Mouse (Mus musculus) lung, postnatal 0 days (tissue): ENCODE measurements around the gene Ptrh1. TPM values are rescaled to one million over a fixed set of nuclear protein-coding genes. Genes with fewer than 3 reads are reported as not detected.

Experiments
- ATAC-seq: fragments of 200-750 bp; cut with Nextera tagmentation; 2 replicates; pipeline ENCODE4 v1.8.0; 2017; ENCODE audit warnings: moderate library complexity
- DNase-seq: peaks from one replicate; pipeline ENCODE4 v3.0.0-alpha.2; 2016; ENCODE audit warnings: low spot score
- H3K27ac ChIP-seq: fragments of 300-500 bp; sonication (generic); 2 replicates; pipeline ENCODE4 v1.5.1; 2014; ENCODE audit warnings: antibody characterized with exemption, mild to moderate bottlenecking, low read length, mixed read lengths
- H3K27me3 ChIP-seq: fragments of 300-500 bp; sonication (generic); replicated peaks from 2 replicates; pipeline ENCODE4 v1.6.1; 2014; ENCODE audit warnings: low read length, mixed read lengths; ENCODE audit not compliant: insufficient read depth
- H3K36me3 ChIP-seq: fragments of 300-500 bp; sonication (generic); 2 replicates; pipeline ENCODE4 v1.6.1; 2014; ENCODE audit warnings: low read length, mixed read lengths; ENCODE audit not compliant: insufficient read depth
- H3K4me1 ChIP-seq: fragments of 300-500 bp; sonication (generic); 2 replicates; pipeline ENCODE4 v1.6.1; 2014; ENCODE audit warnings: antibody characterized with exemption, low read depth, low read length, mixed read lengths; ENCODE audit not compliant: insufficient read depth
- H3K4me2 ChIP-seq: fragments of 300-500 bp; sonication (generic); replicated peaks from 2 replicates; pipeline ENCODE4 v1.6.1; 2014; ENCODE audit warnings: low read depth, mild to moderate bottlenecking, low read length, moderate library complexity, mixed read lengths
- H3K4me3 ChIP-seq: fragments of 300-500 bp; sonication (generic); 2 replicates; pipeline ENCODE4 v1.5.1; 2014; ENCODE audit warnings: low read depth, low read length
- H3K9ac ChIP-seq: fragments of 300-500 bp; sonication (generic); replicated peaks from 2 replicates; pipeline ENCODE4 v1.6.1; 2014; ENCODE audit warnings: low read depth, mild to moderate bottlenecking
- H3K9me3 ChIP-seq: fragments of 300-500 bp; sonication (generic); 2 replicates; pipeline ENCODE4 v1.6.1; 2016; ENCODE audit warnings: low read length, mixed read lengths
- CTCF ChIP-seq: IDR thresholded peaks from 2 replicates; pipeline ENCODE4 v1.5.1; 2016; ENCODE audit warnings: antibody characterized with exemption, mild to moderate bottlenecking
- EP300 ChIP-seq: IDR thresholded peaks from 2 replicates; pipeline ENCODE4 v1.6.1; 2016; ENCODE audit warnings: antibody characterized with exemption, mild to moderate bottlenecking, control low read depth
- WGBS: fragments of 180-500 bp; shearing (Covaris S2); extraction: QIAGEN DNeasy Blood & Tissue Kit; methylation state at CpG from one replicate; pipeline ENCODE4 v1.1.7; 2014; 5-methylcytosine and 5-hydroxymethylcytosine counted together
- polyA plus RNA-seq: library from polyadenylated mRNA; unstranded; fragments of >200 nt; fragmentation: Nextera tagmentation; extraction: Ambion mirVana; gene quantifications from 2 replicates; pipeline ENCODE4 v1.2.1, GENCODE M21; 2015

Gene Ptrh1
- polyA plus RNA-seq, 1 experiment from 2014 or later, result 3.3 TPM

DNA sequence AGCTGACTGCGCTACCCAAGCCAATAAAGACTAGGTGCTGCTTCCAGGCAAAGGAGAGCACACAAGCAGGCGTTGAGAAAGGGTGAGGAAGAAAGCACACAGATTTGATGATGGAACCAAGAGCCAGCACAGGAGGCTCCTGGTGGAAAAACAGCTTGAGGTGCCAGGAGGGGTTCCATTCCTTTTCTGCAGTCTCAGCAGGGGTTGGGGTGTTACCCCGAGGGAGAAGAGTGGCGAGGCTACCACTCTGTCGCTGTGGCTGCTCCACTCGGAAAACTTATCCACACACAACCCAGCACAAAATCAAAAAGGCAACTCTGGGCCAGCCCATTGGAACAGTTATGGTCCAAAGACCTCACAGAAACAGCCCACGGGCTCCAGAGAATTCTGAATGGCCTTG is 42.0 kb downstream of the Ptrh1 start:
- no peak for DNase-seq

DNA sequence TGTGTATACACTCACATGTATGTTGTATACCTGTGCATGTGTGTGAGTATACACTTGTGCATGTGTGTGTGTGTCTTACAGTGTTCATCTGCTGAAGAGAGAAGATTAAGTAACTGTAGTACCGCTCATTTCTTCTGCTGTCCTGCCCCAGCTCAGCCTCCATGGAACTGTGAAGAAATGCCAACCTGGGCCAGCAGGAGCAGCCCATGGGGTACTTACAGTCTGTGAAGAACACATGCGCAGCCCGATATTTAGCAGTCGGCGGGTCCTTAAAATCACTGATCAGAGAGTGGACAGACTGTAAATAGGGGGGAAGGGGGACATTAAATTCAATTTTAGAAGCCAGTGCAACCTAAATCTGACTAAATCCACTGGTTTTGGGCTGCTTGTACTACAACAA is 42.6 kb downstream of the Ptrh1 start:
- no peaks in the 10 kb centered on the region for H3K36me3 ChIP-seq
- H3K4me3 ChIP-seq, result no peak overlapping the region
- TF ChIP-seq CTCF, result no peak
- no peak for TF ChIP-seq EP300
- H3K9me3 ChIP-seq, result no peaks in the 10 kb centered on the region
- no peak overlapping the region for H3K4me2 ChIP-seq
- no peaks in the 10 kb centered on the region for H3K27me3 ChIP-seq
- H3K4me1 ChIP-seq, result no peaks in the 10 kb centered on the region
- no peak overlapping the region for H3K9ac ChIP-seq
- 89% methylated on average over 5 of the region's 5 CpGs for WGBS
- H3K27ac ChIP-seq, result no peak overlapping the region
- DNase-seq (no peak), ATAC-seq (no peak)

More for the DNA sequence above, 42.0 kb downstream of the Ptrh1 start:
- TF ChIP-seq CTCF (no peak), EP300 (no peak)
- no peak for ATAC-seq
- H3K36me3 ChIP-seq, result no peaks in the 10 kb centered on the region
- H3K9me3 ChIP-seq, result no peaks in the 10 kb centered on the region
- no peak overlapping the region for H3K9ac ChIP-seq
- no peaks in the 10 kb centered on the region for H3K4me1 ChIP-seq
- H3K4me2 ChIP-seq, result no peak overlapping the region
- H3K4me3 ChIP-seq, result no peak overlapping the region
- H3K27ac ChIP-seq, result peak overlapping the region; percentile 43; the same call in 1 of the 2 replicates
- H3K27me3 ChIP-seq, result no peaks in the 10 kb centered on the region
- 70% methylated on average over 7 of the region's 7 CpGs for WGBS

GRCm38 (mm10) chr2:32821041-32821802 is 45.6 kb downstream of the Ptrh1 start:
- Histone ChIP-seq H3K27me3 (no peaks in the 10 kb centered on the region), H3K4me1 (peaks cover 5% of the 10 kb centered on the region; the same call in 1 of the 2 replicates), H3K4me3 (no peak overlapping the region), H3K9me3 (no peaks in the 10 kb centered on the region), H3K9ac (no peak overlapping the region), H3K36me3 (no peaks in the 10 kb centered on the region), H3K4me2 (no peak overlapping the region), H3K27ac (0 out of 2 replicates have a peak overlapping the region, but pooled peaks have one; percentile 26)
- peak; percentile 75 for TF ChIP-seq CTCF
- peak; percentile 37; the same call in 1 of the 2 replicates for TF ChIP-seq EP300
- DNase-seq (peak; percentile 82), ATAC-seq (peak; percentile 88)
- 54% methylated on average over 11 of the region's 11 CpGs for WGBS

DNA sequence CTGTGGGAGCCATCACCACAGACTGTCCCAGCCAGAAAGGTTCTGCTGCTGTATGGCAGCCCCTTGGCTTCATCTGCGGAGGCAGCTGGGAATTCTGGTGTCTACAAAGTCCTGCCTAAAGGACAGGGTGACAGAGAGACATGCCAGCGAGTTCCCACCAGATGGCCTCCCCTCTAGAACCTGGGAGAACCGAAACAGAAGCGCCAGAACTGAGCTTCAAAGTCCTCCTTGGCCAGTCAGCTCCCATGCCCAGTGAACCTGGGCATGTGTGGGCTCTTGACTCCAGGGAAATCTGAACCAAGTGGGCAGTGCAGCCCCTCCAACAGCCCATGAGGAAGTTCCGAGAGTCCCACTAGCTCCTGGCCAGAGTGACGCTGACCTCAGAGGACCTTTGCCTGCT is 47.1 kb downstream of the Ptrh1 start:
- no peak for DNase-seq
- Histone ChIP-seq H3K4me3 (no peak overlapping the region), H3K36me3 (no peaks in the 10 kb centered on the region), H3K4me2 (no peak overlapping the region), H3K4me1 (peaks cover 5% of the 10 kb centered on the region; the same call in 1 of the 2 replicates), H3K27ac (no peak overlapping the region), H3K9ac (no peak overlapping the region), H3K27me3 (no peaks in the 10 kb centered on the region), H3K9me3 (no peaks in the 10 kb centered on the region)
- no peak for TF ChIP-seq CTCF
- TF ChIP-seq EP300, result no peak
- ATAC-seq, result no peak
- WGBS, result 79% methylated on average over 6 of the region's 6 CpGs

- TF ChIP-seq EP300, result no peak
- no peak for TF ChIP-seq CTCF
- no peak overlapping the region for H3K9ac ChIP-seq
- 52% methylated on average over 11 of the region's 11 CpGs for WGBS
Observed at GRCm38 (mm10) chr2:32823153-32823552, 47.6 kb downstream of the Ptrh1 start.

DNA sequence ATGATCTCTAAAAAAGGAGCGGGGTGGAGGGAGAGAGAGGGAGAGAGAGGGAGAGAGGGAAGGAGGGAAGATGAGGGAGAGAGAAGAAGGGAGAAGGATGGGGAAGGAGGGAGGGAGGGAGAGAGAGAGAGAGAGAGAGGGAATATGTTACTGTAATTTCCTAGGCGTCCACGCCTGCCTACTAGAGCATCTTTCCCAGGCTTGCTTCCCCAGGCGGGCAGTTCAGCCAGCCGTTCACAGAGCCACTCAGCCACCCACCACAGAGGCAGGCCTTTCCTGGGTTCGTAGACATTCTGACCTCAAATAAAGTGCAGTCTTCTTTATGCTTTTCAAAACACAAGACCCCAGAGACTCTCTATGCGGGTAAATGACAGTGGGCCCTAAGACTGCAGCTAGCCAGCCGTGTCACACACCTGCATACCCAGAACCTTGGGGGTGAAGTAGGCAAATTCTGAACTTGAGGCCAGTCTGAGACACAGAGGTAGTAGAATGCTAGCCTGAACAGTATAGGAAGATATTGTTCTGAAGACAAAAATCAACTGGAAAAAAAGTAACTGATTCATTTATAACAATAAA is 48.1 kb downstream of the Ptrh1 start:
- 66% methylated on average over 8 of the region's 8 CpGs for WGBS
- H3K27ac ChIP-seq, result no peak overlapping the region
- DNase-seq (no peak), ATAC-seq (no peak)
- no peak overlapping the region for H3K4me3 ChIP-seq
- H3K27me3 ChIP-seq, result no peaks in the 10 kb centered on the region
- no peaks in the 10 kb centered on the region for H3K9me3 ChIP-seq
- peaks cover 5% of the 10 kb centered on the region; the same call in 1 of the 2 replicates for H3K4me1 ChIP-seq
- H3K9ac ChIP-seq, result no peak overlapping the region
- no peak for TF ChIP-seq EP300
- no peak overlapping the region for H3K4me2 ChIP-seq
- no peaks in the 10 kb centered on the region for H3K36me3 ChIP-seq

More at GRCm38 (mm10) chr2:32823153-32823552, 47.6 kb downstream of the Ptrh1 start:
- H3K4me3 ChIP-seq, result no peak overlapping the region
- H3K4me1 ChIP-seq, result peaks cover 5% of the 10 kb centered on the region; the same call in 1 of the 2 replicates
- ATAC-seq (no peak), DNase-seq (no peak)
- no peak overlapping the region for H3K27ac ChIP-seq
- no peaks in the 10 kb centered on the region for H3K9me3 ChIP-seq
- H3K27me3 ChIP-seq, result no peaks in the 10 kb centered on the region
- no peak overlapping the region for H3K4me2 ChIP-seq
- H3K36me3 ChIP-seq, result no peaks in the 10 kb centered on the region
